Mouse (Mus musculus) CH12.LX (cell line): ENCODE measurements around the gene Samd9l. TPM values are rescaled to one million over a fixed set of nuclear protein-coding genes. Genes with fewer than 3 reads are reported as not detected.
A peak's percentile ranks its signal among the peaks of the same experiment; 100 is the strongest.

Experiments
- DNase-seq: peaks from one replicate; pipeline ENCODE4 v3.0.0-alpha.2; 2013; ENCODE audit errors: extremely low read depth
- H3K27ac ChIP-seq: 2 replicates; pipeline ENCODE4 v1.5.1; 2012; ENCODE audit warnings: low read depth, mild to moderate bottlenecking, control low read depth, moderate library complexity; ENCODE audit not compliant: insufficient read depth
- H3K27me3 ChIP-seq: replicated peaks from 2 replicates; pipeline ENCODE3; 2012; ENCODE audit warnings: inconsistent platforms
- H3K36me3 ChIP-seq, 2 experiments: replicated peaks in 1 of 2; 2 replicates each; pipeline versions ENCODE3 to v1.6.1; 2012; ENCODE audit warnings: inconsistent platforms in 1 of 2, low read length in 1 of 2, mild to moderate bottlenecking in 1 of 2, mixed read lengths in 1 of 2, moderate library complexity in 1 of 2; ENCODE audit not compliant: control insufficient read depth in 1 of 2, insufficient read depth in 1 of 2
- H3K4me1 ChIP-seq, 2 experiments: 2 replicates each; pipeline ENCODE4 v1.6.1; 2012; ENCODE audit warnings: inconsistent platforms in 1 of 2, moderate library complexity in 1 of 2; ENCODE audit not compliant: insufficient read depth in 2 of 2, control insufficient read depth in 1 of 2
- H3K4me2 ChIP-seq: 2 replicates; pipeline ENCODE4 v1.6.1; 2012; ENCODE audit warnings: low read depth, mild to moderate bottlenecking, control low read depth; ENCODE audit not compliant: poor library complexity, insufficient read depth, severe bottlenecking
- H3K4me3 ChIP-seq, 3 experiments: fragments of 150-350 bp in 1 of 3; sonication (generic) in 1 of 3; replicated peaks in 1 of 3; 2 replicates each; pipeline versions ENCODE3 to v1.5.1; 2011 to 2012; ENCODE audit warnings: low read depth in 2 of 3, low read length in 2 of 3, mild to moderate bottlenecking in 2 of 3, moderate library complexity in 2 of 3, control low read depth in 1 of 3, improper control_type of control experiment in 1 of 3, inconsistent platforms in 1 of 3, mixed read lengths in 1 of 3; ENCODE audit not compliant: poor library complexity in 1 of 3
- H3K79me2 ChIP-seq: replicated peaks from 2 replicates; pipeline ENCODE4 v1.6.1; 2012; ENCODE audit warnings: mild to moderate bottlenecking, moderate library complexity; ENCODE audit not compliant: control insufficient read depth, poor library complexity, insufficient read depth, severe bottlenecking; ENCODE audit errors: extremely low read depth
- H3K9ac ChIP-seq: 2 replicates; pipeline ENCODE4 v1.6.1; 2012; ENCODE audit warnings: low read depth, mild to moderate bottlenecking, control low read depth, moderate library complexity; ENCODE audit not compliant: insufficient read depth
- H3K9me3 ChIP-seq: replicated peaks from 2 replicates; pipeline ENCODE3; 2012; ENCODE audit warnings: low read length, inconsistent platforms, mixed read lengths
- BHLHE40 ChIP-seq: IDR thresholded peaks from 2 replicates; pipeline ENCODE4 v1.6.1; 2011; ENCODE audit warnings: mild to moderate bottlenecking, low read depth, low read length, improper control_type of control experiment
- CHD1 ChIP-seq: IDR thresholded peaks from 2 replicates; pipeline ENCODE4 v1.6.1; 2012; ENCODE audit warnings: low read depth, low read length, improper control_type of control experiment, inconsistent platforms
- CHD2 ChIP-seq: IDR thresholded peaks from 2 replicates; pipeline ENCODE4 v1.6.1; 2011; ENCODE audit warnings: low read length, improper control_type of control experiment
- CTCF ChIP-seq, 2 experiments: IDR thresholded peaks in 1 of 2; conservative IDR thresholded peaks in 1 of 2; 2 replicates each; pipeline ENCODE4 v1.5.1; 2011 to 2012; ENCODE audit warnings: low read depth in 2 of 2, low read length in 2 of 2, improper control_type of control experiment in 1 of 2, inconsistent platforms in 1 of 2, mild to moderate bottlenecking in 1 of 2, moderate library complexity in 1 of 2
- E2F4 ChIP-seq: IDR thresholded peaks from 2 replicates; pipeline ENCODE4 v1.6.1; 2011; ENCODE audit warnings: low read depth, low read length, improper control_type of control experiment; ENCODE audit not compliant: insufficient replicate concordance
- ELF1 ChIP-seq: IDR thresholded peaks from 2 replicates; pipeline ENCODE4 v1.6.1; 2014; ENCODE audit warnings: low read depth, mild to moderate bottlenecking, inconsistent platforms, low read length, improper control_type of control experiment
- EP300 ChIP-seq: IDR thresholded peaks from 2 replicates; pipeline ENCODE4 v1.6.1; 2011; ENCODE audit warnings: low read length, improper control_type of control experiment
- ETS1 ChIP-seq: conservative IDR thresholded peaks from 2 replicates; pipeline ENCODE4 v1.6.1; 2012; ENCODE audit warnings: low read depth, mild to moderate bottlenecking, inconsistent platforms, low read length, improper control_type of control experiment, moderate library complexity
- GABPA ChIP-seq: IDR thresholded peaks from 2 replicates; pipeline ENCODE4 v1.6.1; 2012; ENCODE audit warnings: low read depth, low read length, improper control_type of control experiment, inconsistent platforms; ENCODE audit not compliant: insufficient replicate concordance
- HCFC1 ChIP-seq: IDR thresholded peaks from 2 replicates; pipeline ENCODE4 v1.6.1; 2012; ENCODE audit warnings: low read depth, mild to moderate bottlenecking, inconsistent platforms, low read length, improper control_type of control experiment
- IRF4 ChIP-seq: IDR thresholded peaks from 2 replicates; pipeline ENCODE4 v1.6.1; 2014; ENCODE audit warnings: low read depth, mild to moderate bottlenecking, inconsistent platforms, low read length, improper control_type of control experiment
- JUN ChIP-seq: IDR thresholded peaks from 2 replicates; pipeline ENCODE4 v1.6.1; 2011; ENCODE audit warnings: low read depth, mild to moderate bottlenecking, low read length, improper control_type of control experiment, moderate library complexity; ENCODE audit not compliant: insufficient read depth
- JUND ChIP-seq: conservative IDR thresholded peaks from 2 replicates; pipeline ENCODE4 v1.6.1; 2011; ENCODE audit warnings: low read depth, low read length, improper control_type of control experiment
- KAT2A ChIP-seq: IDR thresholded peaks from 2 replicates; pipeline ENCODE4 v1.6.1; 2012; ENCODE audit warnings: low read length, improper control_type of control experiment, inconsistent platforms; ENCODE audit not compliant: insufficient replicate concordance
- MAFK ChIP-seq: IDR thresholded peaks from 2 replicates; pipeline ENCODE4 v1.6.1; 2011; ENCODE audit warnings: low read length, improper control_type of control experiment; ENCODE audit not compliant: insufficient replicate concordance
- MAX ChIP-seq: IDR thresholded peaks from 2 replicates; pipeline ENCODE4 v1.6.1; 2011; ENCODE audit warnings: low read length, improper control_type of control experiment
- MAZ ChIP-seq: IDR thresholded peaks from 2 replicates; pipeline ENCODE4 v1.6.1; 2012; ENCODE audit warnings: low read depth, mild to moderate bottlenecking, inconsistent platforms, low read length, improper control_type of control experiment, moderate library complexity
- MEF2A ChIP-seq: IDR thresholded peaks from 2 replicates; pipeline ENCODE4 v1.6.1; 2014; ENCODE audit warnings: low read depth, mild to moderate bottlenecking, inconsistent platforms, low read length, improper control_type of control experiment, borderline replicate concordance
- MXI1 ChIP-seq: IDR thresholded peaks from 2 replicates; pipeline ENCODE4 v1.6.1; 2011; ENCODE audit warnings: mild to moderate bottlenecking, low read depth, low read length, improper control_type of control experiment
- MYC ChIP-seq: IDR thresholded peaks from 2 replicates; pipeline ENCODE4 v1.6.1; 2011; ENCODE audit warnings: low read depth, mild to moderate bottlenecking, improper control_type of control experiment, low read length
- NELFE ChIP-seq: IDR thresholded peaks from 2 replicates; pipeline ENCODE4 v1.6.1; 2011; ENCODE audit warnings: low read depth, low read length, improper control_type of control experiment
- NRF1 ChIP-seq: IDR thresholded peaks from 2 replicates; pipeline ENCODE4 v1.6.1; 2014; ENCODE audit warnings: low read depth, mild to moderate bottlenecking, inconsistent platforms, low read length, improper control_type of control experiment, moderate library complexity
- PAX5 ChIP-seq: IDR thresholded peaks from 2 replicates; pipeline ENCODE4 v1.6.1; 2012; ENCODE audit warnings: low read length, inconsistent platforms, mixed read lengths
- POLR2A ChIP-seq: IDR thresholded peaks from 2 replicates; pipeline ENCODE4 v1.6.1; 2011; ENCODE audit warnings: low read depth, mild to moderate bottlenecking, improper control_type of control experiment, low read length
- POLR2AphosphoS2 ChIP-seq: IDR thresholded peaks from 2 replicates; pipeline ENCODE4 v1.6.1; 2011; ENCODE audit warnings: low read depth, low read length, improper control_type of control experiment
- RAD21 ChIP-seq: IDR thresholded peaks from 2 replicates; pipeline ENCODE4 v1.6.1; 2011; ENCODE audit warnings: low read depth, mild to moderate bottlenecking, low read length, improper control_type of control experiment, moderate library complexity
- RCOR1 ChIP-seq: conservative IDR thresholded peaks from 2 replicates; pipeline ENCODE4 v1.6.1; 2012; ENCODE audit warnings: low read depth, mild to moderate bottlenecking, inconsistent platforms, low read length, improper control_type of control experiment
- SIN3A ChIP-seq: IDR thresholded peaks from 2 replicates; pipeline ENCODE4 v1.6.1; 2012; ENCODE audit warnings: low read length, improper control_type of control experiment, inconsistent platforms
- SMC3 ChIP-seq: IDR thresholded peaks from 2 replicates; pipeline ENCODE4 v1.6.1; 2011; ENCODE audit warnings: low read depth, low read length, improper control_type of control experiment
- TBP ChIP-seq: conservative IDR thresholded peaks from 2 replicates; pipeline ENCODE4 v1.6.1; 2011; ENCODE audit warnings: low read depth, low read length, improper control_type of control experiment
- TCF12 ChIP-seq: IDR thresholded peaks from 2 replicates; pipeline ENCODE4 v1.6.1; 2014; ENCODE audit warnings: low read depth, mild to moderate bottlenecking, inconsistent platforms, low read length, improper control_type of control experiment
- UBTF ChIP-seq: IDR thresholded peaks from 2 replicates; pipeline ENCODE4 v1.6.1; 2012; ENCODE audit warnings: low read depth, mild to moderate bottlenecking, inconsistent platforms, low read length, improper control_type of control experiment, moderate library complexity
- USF1 ChIP-seq: IDR thresholded peaks from 2 replicates; pipeline ENCODE4 v1.6.1; 2014; ENCODE audit warnings: low read depth, mild to moderate bottlenecking, inconsistent platforms, low read length, improper control_type of control experiment
- USF2 ChIP-seq: conservative IDR thresholded peaks from 2 replicates; pipeline ENCODE4 v1.6.1; 2011; ENCODE audit warnings: low read depth, low read length, improper control_type of control experiment
- ZC3H11A ChIP-seq: IDR thresholded peaks from 2 replicates; pipeline ENCODE4 v1.6.1; 2012; ENCODE audit warnings: low read depth, mild to moderate bottlenecking, inconsistent platforms, low read length, improper control_type of control experiment
- ZKSCAN1 ChIP-seq: IDR thresholded peaks from 2 replicates; pipeline ENCODE4 v1.6.1; 2012; ENCODE audit warnings: low read depth, inconsistent platforms, low read length, improper control_type of control experiment, borderline replicate concordance
- ZMIZ1 ChIP-seq: IDR thresholded peaks from 2 replicates; pipeline ENCODE4 v1.6.1; 2012; ENCODE audit warnings: low read depth, mild to moderate bottlenecking, inconsistent platforms, low read length, improper control_type of control experiment
- ZNF384 ChIP-seq: IDR thresholded peaks from 2 replicates; pipeline ENCODE4 v1.6.1; 2012; ENCODE audit warnings: low read depth, low read length, improper control_type of control experiment, inconsistent platforms
- dilution Hi-C: fragments of 300-500 bp; cut with MboI; formaldehyde crosslinking; loops from 2 replicates; pipeline ENCODE4 v1.14.3; 2020; ENCODE audit warnings: low sequenced_read_pairs; ENCODE audit not compliant: extremely low pct_unique_long_range_greater_than_20kb, extremely low pct_ligation_motif_present
- in situ Hi-C: fragments of 300-500 bp; cut with MboI; formaldehyde crosslinking; loops from 3 replicates; pipeline ENCODE4 v1.14.3; 2019; ENCODE audit warnings: low sequenced_read_pairs, low pct_ligation_motif_present, low pct_unique_long_range_greater_than_20kb, mixed read lengths
- polyA plus RNA-seq: library from polyadenylated mRNA; unstranded; fragments of >175 nt; gene quantifications from 2 replicates; pipeline ENCODE4 v1.2.1, GENCODE M21; 2012; ENCODE audit warnings: low read depth; ENCODE audit not compliant: insufficient read length
- total RNA-seq, 2 experiments: library from RNA; depleted of rRNA; stranded (reverse); fragments of 300-350 nt in 1 of 2; fragments of >200 nt in 1 of 2; gene quantifications; 2 replicates each; pipeline ENCODE4 v1.2.3; 2012 to 2014

Samd9l gene
- total and polyA plus RNA-seq, 3 experiments, result 3.7 to 20.0 (median 8.2) TPM

DNA sequence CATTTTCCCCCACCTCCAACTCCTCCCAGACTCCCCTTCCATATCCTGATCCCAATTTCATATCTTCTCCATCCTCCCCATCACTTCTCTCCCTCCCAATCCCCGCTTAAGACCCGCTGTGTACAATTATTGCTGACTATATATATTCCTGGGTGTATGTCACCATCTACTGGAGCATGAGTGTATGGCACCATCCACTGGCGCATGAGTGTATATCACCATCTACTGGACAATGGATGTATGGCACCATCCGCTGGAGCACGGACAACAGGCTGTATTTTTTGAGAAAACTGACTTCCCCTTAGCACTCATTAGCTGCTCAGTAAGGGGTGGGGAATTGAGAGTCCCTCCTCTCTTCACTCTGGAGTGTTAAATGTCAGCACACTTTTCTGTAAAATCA is 48.0 kb upstream of the Samd9l start:
- Histone ChIP-seq H3K4me1 (peaks cover 0 to 14% of the 10 kb centered on the region in 2 experiments; a peak in 1 of 4 replicates), H3K27me3 (no peaks in the 10 kb centered on the region), H3K9me3 (no peaks in the 10 kb centered on the region), H3K79me2 (no peaks in the 10 kb centered on the region), H3K9ac (no peak overlapping the region), H3K36me3 (no peaks in the 10 kb centered on the region), H3K4me2 (no peak overlapping the region), H3K27ac (no peak overlapping the region), H3K4me3 (no peak overlapping the region)
- dilution Hi-C loops, result no loop called here
- peak; percentile 90 for DNase-seq
- in situ Hi-C loops, result no loop called here
- no peak for TF ChIP-seq GABPA
- no peak for TF ChIP-seq KAT2A
- no peak for TF ChIP-seq NRF1
- TF ChIP-seq EP300, result no peak
- no peak for TF ChIP-seq BHLHE40
- no peak for TF ChIP-seq ZMIZ1
- no peak for TF ChIP-seq POLR2A
- TF ChIP-seq CHD1, result no peak
- no peak for TF ChIP-seq TBP
- no peak for TF ChIP-seq MEF2A
- TF ChIP-seq ZKSCAN1, result no peak
- no peak for TF ChIP-seq MAX
- no peak for TF ChIP-seq E2F4
- TF ChIP-seq HCFC1, result no peak
- TF ChIP-seq ELF1, result no peak
- no peak; the same call in none of the 2 replicates for TF ChIP-seq RAD21
- no peak for TF ChIP-seq PAX5
- no peak for TF ChIP-seq RCOR1
- 0 out of 2 replicates have a peak, but pooled peaks have one; percentile 23 for TF ChIP-seq MYC
- peak; percentile 99 to 100 for TF ChIP-seq CTCF (conservative IDR thresholded peaks at IDR 0.05 in 1 of 2, IDR thresholded peaks at IDR 0.05 in 1 of 2; ENCODE audit: low read depth in 2 of 2, low read length in 2 of 2)
- TF ChIP-seq ZC3H11A, result peak; percentile 61
- TF ChIP-seq JUND, result 0 out of 2 replicates have a peak, but pooled peaks have one; percentile 38
- TF ChIP-seq IRF4, result peak; percentile 24; the same call in 1 of the 2 replicates
- TF ChIP-seq MAFK, result peak; percentile 93
- TF ChIP-seq CHD2, result no peak
- TF ChIP-seq USF1, result no peak
- TF ChIP-seq TCF12, result peak; percentile 27; the same call in 1 of the 2 replicates
- no peak for TF ChIP-seq POLR2AphosphoS2
- TF ChIP-seq SMC3, result peak; percentile 95
- TF ChIP-seq USF2, result no peak
- TF ChIP-seq ZNF384, result peak; percentile 44; the same call in 1 of the 2 replicates
- peak; percentile 87; the same call in 1 of the 2 replicates for TF ChIP-seq NELFE
- TF ChIP-seq UBTF, result no peak
- TF ChIP-seq JUN, result no peak
- no peak for TF ChIP-seq SIN3A
- TF ChIP-seq MXI1, result no peak
- no peak for TF ChIP-seq MAZ
- TF ChIP-seq ETS1, result no peak
